Mouse (Mus musculus) neural tube, embryonic 10.5 days (tissue): Measurements from ENCODE around the gene Ammecr1.

ENCODE experiments used
- DNase-seq: peaks from one replicate; pipeline ENCODE4 v3.0.0-alpha.2; 2017; ENCODE audit warnings: low spot score; ENCODE audit errors: extremely low spot score

Gene Ammecr1

GRCm38 (mm10) chrX:142966008-142966966 lies at the start of gene Ammecr1:
Ammecr1 (minus strand) TSS chrX:142966728.
- peak; percentile 71 for DNase-seq

- no peak for DNase-seq
These were observed 47.6 kb upstream of the Ammecr1 start for GRCm38 (mm10) chrX:143014118-143014517.

- no peak for DNase-seq
These were observed 45.8 kb upstream of the Ammecr1 start for GRCm38 (mm10) chrX:143012334-143012733.

GRCm38 (mm10) chrX:143011865-143012264 lies 45.3 kb upstream of the Ammecr1 start:
- DNase-seq: no peak

GRCm38 (mm10) chrX:143004131-143004846 lies 37.8 kb upstream of the Ammecr1 start:
- DNase-seq: no peak

- DNase-seq: no peak
These were observed 30.7 kb upstream of the Ammecr1 start for GRCm38 (mm10) chrX:142997214-142997613.

- no peak for DNase-seq
These were observed 28.0 kb upstream of the Ammecr1 start for GRCm38 (mm10) chrX:142994514-142994913.

GRCm38 (mm10) chrX:142984170-142984569 lies 17.6 kb upstream of the Ammecr1 start:
- no peak for DNase-seq

- DNase-seq: no peak
These were observed 17.1 kb upstream of the Ammecr1 start for GRCm38 (mm10) chrX:142983638-142984037.

GRCm38 (mm10) chrX:142981530-142982130 lies 15.1 kb upstream of the Ammecr1 start:
- no peak for DNase-seq

GRCm38 (mm10) chrX:142980855-142981529 lies 14.5 kb upstream of the Ammecr1 start:
- DNase-seq: no peak

- no peak for DNase-seq
These were observed 12.7 kb upstream of the Ammecr1 start for GRCm38 (mm10) chrX:142979224-142979623.

GRCm38 (mm10) chrX:142972443-142972970 lies 6.0 kb upstream of the Ammecr1 start:
- DNase-seq: peak; percentile 13

- DNase-seq: no peak
These were observed 5.2 kb upstream of the Ammecr1 start for GRCm38 (mm10) chrX:142971759-142972158.

- DNase-seq: peak; percentile 17
These were observed 539 bp upstream of the Ammecr1 start for GRCm38 (mm10) chrX:142967067-142967466.

- peak; percentile 30 for DNase-seq
These were observed 1.1 kb downstream of the Ammecr1 start for GRCm38 (mm10) chrX:142965236-142966007.

GRCm38 (mm10) chrX:142960434-142960833 lies 6.1 kb downstream of the Ammecr1 start:
- no peak for DNase-seq

GRCm38 (mm10) chrX:142959674-142960307 lies 6.7 kb downstream of the Ammecr1 start:
- DNase-seq: no peak

- DNase-seq: no peak
These were observed 38.1 kb downstream of the Ammecr1 start for GRCm38 (mm10) chrX:142928430-142928829.

GRCm38 (mm10) chrX:142917394-142917793 lies 49.1 kb downstream of the Ammecr1 start:
- DNase-seq: no peak
